Mouse (Mus musculus) kidney, embryonic 16.5 days (tissue): ENCODE data around the gene Gabrb3. TPM values are rescaled to one million over a fixed set of nuclear protein-coding genes. Genes with fewer than 3 reads are reported as not detected.

Experiments used
- ATAC-seq: fragments of 200-750 bp; cut with Nextera tagmentation; 2 replicates; pipeline ENCODE4 v1.8.0; 2017; ENCODE audit warnings: moderate TSS enrichment; ENCODE audit not compliant: low FRiP score, low TSS enrichment
- H3K27ac ChIP-seq: fragments of 300-500 bp; sonication (generic); 2 replicates; pipeline ENCODE4 v1.5.1; 2014; ENCODE audit warnings: low read length
- H3K27me3 ChIP-seq: fragments of 300-500 bp; sonication (generic); 2 replicates; pipeline ENCODE4 v1.6.1; 2014; ENCODE audit warnings: low read length, control low read depth, mixed read lengths; ENCODE audit not compliant: insufficient read depth
- H3K36me3 ChIP-seq: fragments of 300-500 bp; sonication (generic); 2 replicates; pipeline ENCODE4 v1.6.1; 2014; ENCODE audit warnings: low read length, control low read depth, mixed read lengths; ENCODE audit not compliant: insufficient read depth
- H3K4me1 ChIP-seq: fragments of 300-500 bp; sonication (generic); 2 replicates; pipeline ENCODE4 v1.6.1; 2014; ENCODE audit warnings: low read length, control low read depth, mixed read lengths; ENCODE audit not compliant: insufficient read depth
- H3K4me2 ChIP-seq: fragments of 300-500 bp; sonication (generic); replicated peaks from 2 replicates; pipeline ENCODE4 v1.6.1; 2014; ENCODE audit warnings: low read depth, low read length
- H3K4me3 ChIP-seq: fragments of 300-500 bp; sonication (generic); 2 replicates; pipeline ENCODE4 v1.5.1; 2014; ENCODE audit warnings: mild to moderate bottlenecking, low read length
- H3K9ac ChIP-seq: fragments of 300-500 bp; sonication (generic); replicated peaks from 2 replicates; pipeline ENCODE4 v1.6.1; 2014; ENCODE audit warnings: low read length
- H3K9me3 ChIP-seq: fragments of 300-500 bp; sonication (generic); 2 replicates; pipeline ENCODE4 v1.6.1; 2016; ENCODE audit warnings: low read length, control low read depth
- WGBS: fragments of 180-500 bp; shearing (Covaris S2); extraction: QIAGEN DNeasy Blood & Tissue Kit; methylation state at CpG from one replicate; pipeline ENCODE4 v1.1.7; 2014; 5-methylcytosine and 5-hydroxymethylcytosine counted together
- polyA plus RNA-seq: library from polyadenylated mRNA; unstranded; fragments of >200 nt; fragmentation: Nextera tagmentation; extraction: Ambion mirVana; gene quantifications from 2 replicates; pipeline ENCODE4 v1.2.1, GENCODE M21; 2015

Gene Gabrb3
- 0.95 and 1.0 TPM in 2 replicates for polyA plus RNA-seq

GRCm38 (mm10) chr7:57419392-57419791, at the start of gene Gabrb3:
Gene Gabrb3 (plus strand): TSS chr7:57419692.
- H3K36me3 ChIP-seq, result no peaks in the 10 kb centered on the region
- H3K4me2 ChIP-seq, result no peak within 1 kb of the TSS
- no peaks in the 10 kb centered on the region for H3K9me3 ChIP-seq
- 77% methylated on average over 2 of the region's 2 CpGs for WGBS
- no peaks in the 10 kb centered on the region for H3K4me1 ChIP-seq
- no peak within 1 kb of the TSS for H3K27ac ChIP-seq
- no peak for ATAC-seq
- H3K9ac ChIP-seq, result no peak within 1 kb of the TSS
- no peak within 1 kb of the TSS for H3K4me3 ChIP-seq
- H3K27me3 ChIP-seq, result no peaks in the 10 kb centered on the region

GRCm38 (mm10) chr7:57384112-57384511, 35.4 kb upstream of the Gabrb3 start:
- Histone ChIP-seq H3K9me3 (no peaks in the 10 kb centered on the region), H3K9ac (no peak overlapping the region), H3K27ac (no peak overlapping the region), H3K4me3 (no peak overlapping the region), H3K36me3 (no peaks in the 10 kb centered on the region), H3K4me1 (no peaks in the 10 kb centered on the region), H3K27me3 (peaks cover 30% of the 10 kb centered on the region), H3K4me2 (no peak overlapping the region)
- peak; percentile 57 for ATAC-seq
- WGBS, result 27% methylated on average over 4 of the region's 4 CpGs

- peak; percentile 86 for ATAC-seq
- H3K9ac ChIP-seq, result peak within 1 kb of the TSS; percentile 53
These were observed 32.8 kb upstream of the Gabrb3 start, which contains the start of gene Gabrg3 for GRCm38 (mm10) chr7:57386517-57387340. Gene Gabrg3 (minus strand): TSS chr7:57387188.

GRCm38 (mm10) chr7:57387341-57387654, 32.2 kb upstream of the Gabrb3 start:
- no peaks in the 10 kb centered on the region for H3K4me1 ChIP-seq
- no peaks in the 10 kb centered on the region for H3K9me3 ChIP-seq
- no peaks in the 10 kb centered on the region for H3K36me3 ChIP-seq
- H3K4me3 ChIP-seq, result peak overlapping the region; percentile 55
- H3K27ac ChIP-seq, result no peak overlapping the region
- no peak; the same call in 1 of the 2 replicates for ATAC-seq
- peak overlapping the region; percentile 53; the same call in 1 of the 2 replicates for H3K9ac ChIP-seq
- peak overlapping the region; percentile 86 for H3K4me2 ChIP-seq
- 23% methylated on average over 6 of the region's 6 CpGs for WGBS
- peaks cover 30% of the 10 kb centered on the region for H3K27me3 ChIP-seq

More at GRCm38 (mm10) chr7:57386517-57387340, 32.8 kb upstream of the Gabrb3 start, which contains the start of gene Gabrg3:
- Histone ChIP-seq H3K27me3 (peaks cover 30% of the 10 kb centered on the region), H3K36me3 (no peaks in the 10 kb centered on the region), H3K27ac (no peak within 1 kb of the TSS), H3K4me3 (peak within 1 kb of the TSS; percentile 55), H3K4me2 (peak within 1 kb of the TSS; percentile 86), H3K4me1 (no peaks in the 10 kb centered on the region), H3K9me3 (no peaks in the 10 kb centered on the region)
- under 1% methylated on average over 56 of the region's 71 CpGs for WGBS

- H3K36me3 ChIP-seq, result no peaks in the 10 kb centered on the region
- no peak overlapping the region for H3K9ac ChIP-seq
- no peak overlapping the region for H3K4me2 ChIP-seq
- no peaks in the 10 kb centered on the region for H3K9me3 ChIP-seq
- 40% methylated on average over 4 of the region's 4 CpGs for WGBS
- no peak overlapping the region for H3K4me3 ChIP-seq
- H3K4me1 ChIP-seq, result no peaks in the 10 kb centered on the region
- no peak overlapping the region for H3K27ac ChIP-seq
- ATAC-seq, result no peak
- peaks cover 30% of the 10 kb centered on the region for H3K27me3 ChIP-seq
These were observed 29.4 kb upstream of the Gabrb3 start for GRCm38 (mm10) chr7:57390046-57390445.

GRCm38 (mm10) chr7:57393551-57393950, 25.9 kb upstream of the Gabrb3 start:
- Histone ChIP-seq H3K9me3 (no peaks in the 10 kb centered on the region), H3K27me3 (peaks cover 3% of the 10 kb centered on the region; the same call in 1 of the 2 replicates), H3K4me3 (no peak overlapping the region), H3K9ac (no peak overlapping the region), H3K27ac (no peak overlapping the region), H3K36me3 (no peaks in the 10 kb centered on the region), H3K4me2 (no peak overlapping the region), H3K4me1 (no peaks in the 10 kb centered on the region)
- no peak for ATAC-seq
- 88% methylated on average over 4 of the region's 4 CpGs for WGBS

GRCm38 (mm10) chr7:57411163-57411562, 8.3 kb upstream of the Gabrb3 start:
- no peak for ATAC-seq
- Histone ChIP-seq H3K4me1 (no peaks in the 10 kb centered on the region), H3K36me3 (no peaks in the 10 kb centered on the region), H3K9ac (no peak overlapping the region), H3K27me3 (no peaks in the 10 kb centered on the region), H3K4me3 (no peak overlapping the region), H3K27ac (no peak overlapping the region), H3K4me2 (no peak overlapping the region), H3K9me3 (no peaks in the 10 kb centered on the region)
- WGBS, result 88% methylated on average over 4 of the region's 4 CpGs

- H3K36me3 ChIP-seq, result no peaks in the 10 kb centered on the region
- H3K4me1 ChIP-seq, result no peaks in the 10 kb centered on the region
- ATAC-seq, result no peak
- no peak overlapping the region for H3K27ac ChIP-seq
- no peaks in the 10 kb centered on the region for H3K9me3 ChIP-seq
- no peak overlapping the region for H3K4me3 ChIP-seq
- H3K4me2 ChIP-seq, result no peak overlapping the region
- no peaks in the 10 kb centered on the region for H3K27me3 ChIP-seq
- 47% methylated on average over 1 of the region's 1 CpGs for WGBS
- H3K9ac ChIP-seq, result no peak overlapping the region
These were observed 6.6 kb upstream of the Gabrb3 start for GRCm38 (mm10) chr7:57412896-57413295.

- Histone ChIP-seq H3K27me3 (no peaks in the 10 kb centered on the region), H3K9me3 (no peaks in the 10 kb centered on the region), H3K4me3 (no peak overlapping the region), H3K9ac (no peak overlapping the region), H3K27ac (no peak overlapping the region), H3K36me3 (no peaks in the 10 kb centered on the region), H3K4me1 (no peaks in the 10 kb centered on the region), H3K4me2 (no peak overlapping the region)
- WGBS, result 94% methylated on average over 1 of the region's 1 CpGs
- ATAC-seq, result no peak
These were observed 1.6 kb downstream of the Gabrb3 start for GRCm38 (mm10) chr7:57421044-57421443.

- 89% methylated on average over 1 of the region's 1 CpGs for whole genome bisulfite sequencing
- ATAC-seq, result no peak
- no peaks in the 10 kb centered on the region for H3K27me3 ChIP-seq
- no peak overlapping the region for H3K27ac ChIP-seq
- H3K9me3 ChIP-seq, result no peaks in the 10 kb centered on the region
- H3K9ac ChIP-seq, result no peak overlapping the region
- no peak overlapping the region for H3K4me2 ChIP-seq
- H3K4me1 ChIP-seq, result no peaks in the 10 kb centered on the region
- no peak overlapping the region for H3K4me3 ChIP-seq
- H3K36me3 ChIP-seq, result no peaks in the 10 kb centered on the region
These were observed 3.2 kb downstream of the Gabrb3 start for GRCm38 (mm10) chr7:57422675-57423074.
